Mouse (Mus musculus): Measurements from ENCODE around the gene Gm20931. TPM values are rescaled to one million over a fixed set of nuclear protein-coding genes. Genes with fewer than 3 reads are reported as not detected.

Gene Gm20931
- not detected for polyA plus RNA-seq (2014; fragmentation: Illumina TruSeq; extraction: RNeasy Lipid Tissue Mini Kit (QIAGEN cat#74804); ENCODE audit: low read depth, low replicate concordance)

DNA sequence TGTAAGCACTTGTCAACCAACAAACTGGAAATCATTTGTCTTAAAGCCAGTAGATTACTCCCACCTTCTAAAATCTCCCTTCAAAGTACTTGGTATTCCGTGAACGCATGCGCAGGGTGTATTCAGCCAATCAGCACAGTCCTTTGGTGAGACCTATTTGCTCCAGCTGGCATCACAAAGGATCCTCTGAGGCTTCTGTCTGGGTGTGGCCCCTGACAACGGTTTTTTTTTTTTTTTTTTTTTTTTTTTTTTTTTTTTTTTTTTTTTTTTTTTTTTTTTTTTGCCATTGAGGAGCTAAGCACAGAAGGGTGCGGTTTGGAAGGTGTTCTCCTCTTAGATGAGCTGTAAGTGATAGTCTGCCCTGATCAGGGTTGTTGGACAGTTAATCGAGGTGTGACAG is at the start of gene Gm20931:
Gene Gm20931 (plus strand): TSS at position 301 of the 400 bp plus-strand sequence.

All from testis, adult 10 weeks (tissue).